Mouse (Mus musculus): ENCODE data around the gene Prcd. TPM values are rescaled to one million over a fixed set of nuclear protein-coding genes. Genes with fewer than 3 reads are reported as not detected.
A peak's percentile ranks its signal among the peaks of the same experiment; 100 is the strongest.

Prcd gene
- polyA plus RNA-seq, 1 experiment: not detected

DNA sequence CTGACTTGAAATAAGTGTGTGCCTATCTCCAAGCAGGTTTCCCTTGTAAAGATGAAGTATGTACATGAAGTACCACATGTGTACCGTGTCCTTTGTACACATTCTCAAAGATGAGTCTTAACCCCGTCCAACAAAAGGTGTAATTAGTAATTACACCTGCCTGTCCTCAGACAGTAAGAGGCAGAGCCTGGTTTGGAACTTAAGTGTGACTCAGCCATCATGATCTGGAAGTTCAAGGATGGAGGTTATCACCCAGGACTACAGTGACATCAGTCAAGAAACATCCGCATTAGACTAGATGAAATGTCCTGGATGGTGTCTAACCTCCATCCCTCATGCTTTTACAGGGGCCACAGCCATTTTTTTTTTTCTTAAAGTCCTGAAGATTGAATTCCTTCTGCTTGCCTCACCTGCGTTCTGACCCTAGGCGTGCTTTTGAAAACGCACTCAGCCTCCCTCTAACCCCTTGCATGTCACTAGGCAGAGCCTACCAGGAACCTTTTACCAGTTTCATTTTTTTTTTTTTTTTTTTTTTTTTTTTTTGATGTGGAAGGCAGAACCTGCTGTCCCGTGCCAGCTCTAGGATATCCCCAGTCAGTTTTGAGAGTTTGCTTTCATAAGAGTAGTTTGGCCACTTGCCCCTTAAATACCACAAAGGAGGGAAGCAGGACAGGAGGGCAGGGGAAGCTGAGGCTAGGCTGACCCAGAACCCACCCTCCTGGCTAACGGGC lies 24.5 kb downstream of the Prcd start:
- no peak overlapping the region for H3K4me3 ChIP-seq (replicated peaks; ENCODE audit: control insufficient read depth, low read depth, low read length)
- no peaks in the 10 kb centered on the region; the same call in 1 of the 2 replicates for H3K4me1 ChIP-seq (ENCODE audit: control insufficient read depth, insufficient read depth, low read length)
- WGBS: 74% methylated on average over 8 of the region's 8 CpGs
- TF ChIP-seq POLR2A (IDR thresholded peaks at IDR 0.05; ENCODE audit: borderline replicate concordance, control insufficient read depth, low read depth, low read length) (no peak), CTCF (IDR thresholded peaks at IDR 0.05; ENCODE audit: control insufficient read depth, insufficient read depth, low read length) (no peak)
- H3K27ac ChIP-seq (ENCODE audit: control insufficient read depth, insufficient read depth, low read depth, low read length, poor library complexity): no peak overlapping the region

DNA sequence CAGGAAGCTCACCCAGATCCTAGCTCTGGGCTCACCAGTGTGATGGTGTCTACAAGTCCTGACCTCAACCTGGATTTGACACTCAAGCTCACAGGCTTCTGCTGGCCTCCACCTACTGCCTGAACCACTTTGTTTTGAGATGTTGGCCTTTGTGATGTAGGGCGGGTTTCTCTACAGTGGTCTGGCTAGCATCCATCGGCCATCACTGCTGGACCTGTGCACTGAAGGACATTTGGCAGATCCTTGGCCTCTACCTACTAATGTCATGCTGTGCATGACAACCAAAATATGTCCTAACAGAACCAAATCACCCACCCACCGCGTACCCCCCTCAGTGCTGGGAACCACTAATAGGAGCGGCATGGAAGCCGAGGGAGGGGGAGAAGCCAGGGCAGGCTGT lies 25.8 kb downstream of the Prcd start:
- Histone ChIP-seq H3K4me1 (ENCODE audit: control insufficient read depth, insufficient read depth, low read length) (no peaks in the 10 kb centered on the region; the same call in 1 of the 2 replicates), H3K27ac (ENCODE audit: control insufficient read depth, insufficient read depth, low read depth, low read length, poor library complexity) (no peak overlapping the region), H3K4me3 (replicated peaks; ENCODE audit: control insufficient read depth, low read depth, low read length) (no peak overlapping the region)
- TF ChIP-seq POLR2A (IDR thresholded peaks at IDR 0.05; ENCODE audit: borderline replicate concordance, control insufficient read depth, low read depth, low read length) (no peak), CTCF (IDR thresholded peaks at IDR 0.05; ENCODE audit: control insufficient read depth, insufficient read depth, low read length) (no peak)
- 92% methylated on average over 6 of the region's 6 CpGs for WGBS

DNA sequence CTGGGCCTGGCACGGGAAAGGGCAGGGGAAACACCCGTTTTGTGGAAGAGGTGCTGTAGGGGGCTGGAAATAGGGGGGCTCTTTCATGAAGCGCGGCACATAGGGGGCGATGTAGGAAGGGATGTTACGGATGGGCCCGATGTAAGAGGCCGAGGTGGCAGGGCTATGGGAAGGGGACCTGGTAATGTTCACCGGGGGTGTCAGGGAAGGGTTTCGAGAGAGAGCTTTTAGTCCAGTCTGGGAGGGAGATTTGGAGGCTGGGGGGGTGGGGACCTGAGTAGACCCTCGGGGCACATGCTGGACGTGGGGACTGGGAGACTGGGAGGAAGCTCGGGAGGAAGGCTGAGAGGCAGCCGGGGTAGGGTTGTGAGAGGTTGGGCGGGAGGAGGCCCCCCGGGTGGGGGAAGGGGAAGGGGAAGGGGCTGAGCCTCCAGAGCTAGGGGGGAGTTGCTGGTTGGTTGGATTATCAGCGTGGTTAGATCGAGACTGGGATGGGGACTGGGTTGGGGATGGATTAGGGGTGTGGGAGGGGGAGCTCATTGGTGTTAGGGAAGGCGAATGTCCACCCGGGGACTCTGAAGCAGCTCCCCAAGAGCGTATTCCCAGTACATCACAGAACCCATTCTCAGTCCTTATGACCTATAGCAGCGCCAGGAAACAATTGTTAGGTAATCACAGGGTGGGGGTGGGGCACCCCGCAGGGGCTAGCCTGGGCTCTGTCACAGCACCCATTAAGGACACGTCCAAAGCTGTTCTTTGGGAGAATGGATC lies 27.2 kb downstream of the Prcd start:
- no peak overlapping the region for H3K4me3 ChIP-seq (replicated peaks; ENCODE audit: control insufficient read depth, low read depth, low read length)
- H3K4me1 ChIP-seq (ENCODE audit: control insufficient read depth, insufficient read depth, low read length): no peaks in the 10 kb centered on the region; the same call in 1 of the 2 replicates
- H3K27ac ChIP-seq (ENCODE audit: control insufficient read depth, insufficient read depth, low read depth, low read length, poor library complexity): no peak overlapping the region
- no peak for TF ChIP-seq POLR2A (IDR thresholded peaks at IDR 0.05; ENCODE audit: borderline replicate concordance, control insufficient read depth, low read depth, low read length)
- TF ChIP-seq CTCF (IDR thresholded peaks at IDR 0.05; ENCODE audit: control insufficient read depth, insufficient read depth, low read length): no peak
- 75% methylated on average over 24 of the region's 24 CpGs for WGBS

DNA sequence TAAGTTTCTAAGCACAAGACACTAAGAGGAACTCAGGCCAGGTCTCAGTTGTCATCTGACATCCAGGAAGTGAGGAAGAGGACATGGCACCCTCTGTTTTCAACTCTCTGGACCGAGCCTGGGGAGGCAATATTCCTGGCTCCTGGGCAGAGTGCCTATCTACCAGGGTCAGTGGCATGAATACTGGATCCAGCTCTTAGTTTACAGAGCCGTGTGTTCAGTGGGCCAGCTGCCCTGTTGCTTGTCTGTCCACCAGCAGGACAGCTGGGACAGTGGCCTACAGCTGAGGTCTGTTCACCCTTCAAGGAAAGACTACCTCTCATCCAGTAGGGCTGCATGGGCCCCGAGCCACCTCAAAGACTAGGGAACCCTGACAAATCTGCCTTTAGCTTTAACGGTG lies 27.8 kb downstream of the Prcd start:
- Histone ChIP-seq H3K4me1 (ENCODE audit: control insufficient read depth, insufficient read depth, low read length) (no peaks in the 10 kb centered on the region; the same call in 1 of the 2 replicates), H3K27ac (ENCODE audit: control insufficient read depth, insufficient read depth, low read depth, low read length, poor library complexity) (no peak overlapping the region), H3K4me3 (replicated peaks; ENCODE audit: control insufficient read depth, low read depth, low read length) (no peak overlapping the region)
- WGBS: 64% methylated on average over 4 of the region's 4 CpGs
- TF ChIP-seq POLR2A (IDR thresholded peaks at IDR 0.05; ENCODE audit: borderline replicate concordance, control insufficient read depth, low read depth, low read length): no peak
- no peak for TF ChIP-seq CTCF (IDR thresholded peaks at IDR 0.05; ENCODE audit: control insufficient read depth, insufficient read depth, low read length)

DNA sequence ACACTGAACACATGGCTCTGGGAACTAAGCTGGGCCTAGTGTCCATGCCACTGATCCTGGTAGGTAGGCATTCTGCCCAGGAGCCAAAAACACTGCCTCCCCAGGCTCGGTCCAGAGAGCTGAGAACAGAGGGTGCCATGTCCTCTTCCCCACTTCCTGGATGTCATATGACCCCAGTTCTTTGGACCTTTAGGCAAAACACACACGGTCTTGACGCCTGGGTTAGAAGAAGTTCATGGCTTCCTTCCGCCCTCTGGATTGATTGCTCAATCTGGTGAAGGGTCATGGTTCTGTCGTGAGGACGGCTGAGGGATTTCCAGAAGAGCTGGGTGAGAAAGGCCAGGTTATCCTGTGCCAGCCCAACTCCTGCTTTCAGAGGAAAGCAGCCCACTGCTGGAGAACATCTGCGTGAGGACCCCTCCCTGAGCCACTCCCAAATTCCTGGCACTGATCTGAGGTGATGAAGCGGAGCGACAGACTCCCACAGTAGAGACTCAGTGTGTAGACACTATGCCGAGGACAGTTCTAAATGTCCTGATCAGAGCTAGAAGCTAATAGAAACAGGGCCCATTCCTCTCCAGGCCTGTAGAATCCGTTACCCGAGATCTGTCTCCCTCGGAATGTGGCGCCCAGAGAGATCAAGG lies 29.3 kb downstream of the Prcd start:
- H3K27ac ChIP-seq (ENCODE audit: control insufficient read depth, insufficient read depth, low read depth, low read length, poor library complexity): 0 out of 2 replicates have a peak overlapping the region, but pooled peaks have one; percentile 9
- 69% methylated on average over 14 of the region's 14 CpGs for WGBS
- H3K4me1 ChIP-seq (ENCODE audit: control insufficient read depth, insufficient read depth, low read length): no peaks in the 10 kb centered on the region; the same call in 1 of the 2 replicates
- H3K4me3 ChIP-seq (replicated peaks; ENCODE audit: control insufficient read depth, low read depth, low read length): no peak overlapping the region
- no peak for TF ChIP-seq CTCF (IDR thresholded peaks at IDR 0.05; ENCODE audit: control insufficient read depth, insufficient read depth, low read length)
- TF ChIP-seq POLR2A (IDR thresholded peaks at IDR 0.05; ENCODE audit: borderline replicate concordance, control insufficient read depth, low read depth, low read length): no peak

DNA sequence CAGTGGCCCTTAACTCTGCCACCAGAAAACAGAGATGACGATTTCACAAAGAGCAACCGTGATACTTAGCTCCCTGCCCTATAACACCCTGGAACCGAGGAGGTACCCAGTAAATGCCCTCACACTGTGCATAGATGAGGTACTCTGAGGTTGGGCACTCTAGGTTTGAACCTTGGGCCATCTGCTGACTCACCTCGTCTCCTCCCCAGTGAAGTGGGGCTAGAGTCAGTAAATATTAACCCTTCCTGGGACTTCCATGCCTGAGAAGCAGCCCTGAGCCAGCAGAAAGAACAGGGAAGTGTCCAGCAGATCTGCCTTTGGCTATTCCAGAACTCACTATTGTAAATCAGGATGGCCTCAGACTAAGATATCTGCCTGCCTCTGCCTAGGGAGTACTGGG lies 30.4 kb downstream of the Prcd start:
- TF ChIP-seq POLR2A (IDR thresholded peaks at IDR 0.05; ENCODE audit: borderline replicate concordance, control insufficient read depth, low read depth, low read length) (no peak), CTCF (IDR thresholded peaks at IDR 0.05; ENCODE audit: control insufficient read depth, insufficient read depth, low read length) (no peak)
- WGBS: 82% methylated on average over 4 of the region's 4 CpGs
- no peak overlapping the region for H3K27ac ChIP-seq (ENCODE audit: control insufficient read depth, insufficient read depth, low read depth, low read length, poor library complexity)
- H3K4me3 ChIP-seq (replicated peaks; ENCODE audit: control insufficient read depth, low read depth, low read length): no peak overlapping the region
- no peaks in the 10 kb centered on the region; the same call in 1 of the 2 replicates for H3K4me1 ChIP-seq (ENCODE audit: control insufficient read depth, insufficient read depth, low read length)

DNA sequence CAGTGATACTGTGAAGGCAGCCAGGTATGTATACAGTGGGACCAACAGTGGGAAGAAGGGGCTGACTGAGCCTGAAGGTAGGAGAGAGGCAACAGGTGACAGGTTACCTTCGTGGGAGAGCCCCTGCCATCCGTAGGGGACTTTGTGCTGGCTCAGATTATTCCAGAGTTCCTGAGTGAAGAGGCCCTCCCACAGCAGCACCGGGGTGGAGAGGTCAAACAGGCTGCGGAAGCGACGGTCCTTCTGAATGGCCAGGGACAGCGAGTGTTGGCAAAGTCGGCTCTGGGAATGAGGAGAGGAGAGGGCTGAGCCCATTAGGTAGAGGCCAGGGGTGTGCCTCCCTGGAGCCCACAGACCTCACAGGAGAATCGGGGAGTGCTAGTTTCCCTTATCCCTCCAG lies 32.4 kb downstream of the Prcd start:
- H3K27ac ChIP-seq (ENCODE audit: control insufficient read depth, insufficient read depth, low read depth, low read length, poor library complexity): no peak overlapping the region
- WGBS: 88% methylated on average over 9 of the region's 9 CpGs
- TF ChIP-seq POLR2A (IDR thresholded peaks at IDR 0.05; ENCODE audit: borderline replicate concordance, control insufficient read depth, low read depth, low read length) (no peak), CTCF (IDR thresholded peaks at IDR 0.05; ENCODE audit: control insufficient read depth, insufficient read depth, low read length) (no peak)
- no peaks in the 10 kb centered on the region; the same call in 1 of the 2 replicates for H3K4me1 ChIP-seq (ENCODE audit: control insufficient read depth, insufficient read depth, low read length)
- no peak overlapping the region for H3K4me3 ChIP-seq (replicated peaks; ENCODE audit: control insufficient read depth, low read depth, low read length)

DNA sequence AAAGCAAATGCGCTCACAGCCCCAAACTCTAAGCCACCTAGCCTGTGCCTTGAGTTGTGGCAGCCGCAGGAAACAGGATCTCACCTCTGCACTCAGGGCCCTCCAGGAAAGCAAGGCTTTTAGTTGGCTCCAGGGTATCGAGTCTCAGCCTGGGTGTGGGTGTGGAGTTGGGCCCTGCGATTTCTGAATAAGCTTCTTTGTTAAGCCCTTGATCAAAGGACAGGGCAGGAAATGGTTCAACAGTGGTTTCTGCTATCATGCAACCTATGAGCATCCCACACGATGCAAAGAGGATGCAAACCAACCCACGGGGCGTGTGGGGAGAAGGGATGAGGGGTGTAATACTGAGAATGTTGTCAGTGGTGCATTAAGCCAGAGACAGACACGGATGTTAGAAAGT lies 34.6 kb downstream of the Prcd start:
- Histone ChIP-seq H3K27ac (ENCODE audit: control insufficient read depth, insufficient read depth, low read depth, low read length, poor library complexity) (no peak overlapping the region), H3K4me1 (ENCODE audit: control insufficient read depth, insufficient read depth, low read length) (no peaks in the 10 kb centered on the region), H3K4me3 (replicated peaks; ENCODE audit: control insufficient read depth, low read depth, low read length) (no peak overlapping the region)
- TF ChIP-seq POLR2A (IDR thresholded peaks at IDR 0.05; ENCODE audit: borderline replicate concordance, control insufficient read depth, low read depth, low read length) (no peak), CTCF (IDR thresholded peaks at IDR 0.05; ENCODE audit: control insufficient read depth, insufficient read depth, low read length) (no peak)
- WGBS: 69% methylated on average over 8 of the region's 8 CpGs

Data from bone marrow, adult 2 months (tissue).